8 mouse cellular contexts compared by ENCODE assay signal in genomic region chr8:122666338-122666764, GRCm38 (mm10). TPM values are rescaled to one million over a fixed set of nuclear protein-coding genes. Genes with fewer than 3 reads are reported as not detected.
DNase-seq lines count a peak whose midpoint lies in the region; ATAC-seq lines count a peak whose summit lies in the region.

No protein-coding gene starts in this region.

- no peak overlapping the region for H3K4me3 ChIP-seq in lung, embryonic 16.5 days (ENCODE audit: low read length)

- H3K4me1 ChIP-seq in lung, embryonic 16.5 days (replicated peaks; ENCODE audit: control insufficient read depth, insufficient read depth, low read length): peaks cover 53% of the 10 kb centered on the region

- H3K4me2 ChIP-seq in lung, embryonic 16.5 days (ENCODE audit: low read depth, low read length): 0 out of 2 replicates have a peak overlapping the region, but pooled peaks have one; percentile 9

- peak overlapping the region; percentile 75 for H3K27ac ChIP-seq in lung, embryonic 16.5 days (ENCODE audit: low read length)

- ATAC-seq in granulocyte monocyte progenitor cell, adult 5-6 weeks (replicated peaks; ENCODE audit: poor library complexity, severe bottlenecking): peak; percentile 9
- ATAC-seq in lung, embryonic 16.5 days (ENCODE audit: low read depth): no peak

- no peaks in the 10 kb centered on the region for H3K9me3 ChIP-seq in lung, embryonic 16.5 days (ENCODE audit: control insufficient read depth, low read length)

- H3K27me3 ChIP-seq in lung, embryonic 16.5 days (ENCODE audit: control insufficient read depth, insufficient read depth, low read depth, low read length): no peaks in the 10 kb centered on the region; the same call in 1 of the 2 replicates

- H3K9ac ChIP-seq in lung, embryonic 16.5 days (ENCODE audit: low read length): no peak overlapping the region

- 32% methylated on average over 9 of the region's 9 CpGs for WGBS in lung, embryonic 16.5 days

- no peaks in the 10 kb centered on the region for H3K36me3 ChIP-seq in lung, embryonic 16.5 days (ENCODE audit: control insufficient read depth, insufficient read depth, low read length)

- DNase-seq in adrenal gland, adult (ENCODE audit: inconsistent age in 2 of 2, low spot score in 1 of 2): peak; percentile 90 to 93
- DNase-seq in adrenal gland, postnatal 4 days (ENCODE audit: low spot score in 2 of 2): no peak
- DNase-seq in NIH3T3 (ENCODE audit: low read depth): peak; percentile 42
- DNase-seq in kidney, adult 8-10 months: peak; percentile 37 to 62
- no peak for DNase-seq in urinary bladder, adult 18-20 months (ENCODE audit: low spot score in 2 of 2)
- DNase-seq in cerebellum, postnatal 4 days (ENCODE audit: low spot score in 2 of 2): no peak

RNA-seq across cellular contexts. Expression of gene Cbfa2t3, which starts 32.6 kb away (rescaled TPM):
- total RNA-seq in adrenal gland, postnatal 4 days (2021): 10 to 100 TPM; 11.3 to 12.0 TPM
- 35.4 and 37.7 TPM in 2 replicates for total RNA-seq in granulocyte monocyte progenitor cell, adult 5-6 weeks (2014; fragmentation: Nextera tagmentation)
- 8.3 and 16.0 TPM in 2 replicates for total RNA-seq in granulocyte monocyte progenitor cell, adult 5-6 weeks (2017)
- 5.8 and 6.8 TPM in 2 replicates for polyA plus RNA-seq in lung, embryonic 16.5 days (2015; fragmentation: Nextera tagmentation; extraction: Ambion mirVana)

RNA-seq across cellular contexts. Expression of gene Pabpn1l, which starts 43.8 kb away (rescaled TPM):
- not detected for total RNA-seq in adrenal gland, postnatal 4 days (2021)
- not detected in 2 replicates for total RNA-seq in granulocyte monocyte progenitor cell, adult 5-6 weeks (2014; fragmentation: Nextera tagmentation)
- not detected in 2 replicates for total RNA-seq in granulocyte monocyte progenitor cell, adult 5-6 weeks (2017)
- polyA plus RNA-seq in lung, embryonic 16.5 days (2015; fragmentation: Nextera tagmentation; extraction: Ambion mirVana): not detected in 2 replicates

RNA-seq across cellular contexts. Expression of gene Trappc2l, which starts 54.9 kb away (rescaled TPM):
- 10 to 100 TPM; 51.5 to 51.8 TPM for total RNA-seq in adrenal gland, postnatal 4 days (2021)
- 41.0 and 55.7 TPM in 2 replicates for total RNA-seq in granulocyte monocyte progenitor cell, adult 5-6 weeks (2014; fragmentation: Nextera tagmentation)
- 16.1 and 21.7 TPM in 2 replicates for total RNA-seq in granulocyte monocyte progenitor cell, adult 5-6 weeks (2017)
- 48.0 and 62.6 TPM in 2 replicates for polyA plus RNA-seq in lung, embryonic 16.5 days (2015; fragmentation: Nextera tagmentation; extraction: Ambion mirVana)

RNA-seq across cellular contexts. Expression of gene Galns, which starts 55.1 kb away (rescaled TPM):
- 10 to 100 TPM; 11.9 to 13.9 TPM for total RNA-seq in adrenal gland, postnatal 4 days (2021)
- total RNA-seq in granulocyte monocyte progenitor cell, adult 5-6 weeks (2014; fragmentation: Nextera tagmentation): 39.0 and 46.3 TPM in 2 replicates
- 36.1 and 46.6 TPM in 2 replicates for total RNA-seq in granulocyte monocyte progenitor cell, adult 5-6 weeks (2017)
- polyA plus RNA-seq in lung, embryonic 16.5 days (2015; fragmentation: Nextera tagmentation; extraction: Ambion mirVana): 15.0 and 15.2 TPM in 2 replicates

Comparison
In these comparisons a context has a peak if more than half of its experiments do, and no peak if none do; other contexts are left out.
1. DNase-seq: peak in adrenal gland, adult (2 of 2), NIH3T3 (single experiment) and kidney, adult 8-10 months (2 of 2); none in adrenal gland, postnatal 4 days (0 of 2), urinary bladder, adult 18-20 months (0 of 2) and cerebellum, postnatal 4 days (0 of 2).